Mouse (Mus musculus) gastrocnemius, postnatal 14 days (tissue): ENCODE data around the gene Upp2. TPM values are rescaled to one million over a fixed set of nuclear protein-coding genes. Genes with fewer than 3 reads are reported as not detected.

Experiments used
- DNase-seq: peaks from one replicate; pipeline ENCODE4 v3.0.0; 2021; ENCODE audit warnings: mixed read lengths
- intact Hi-C: fragments of 180-260 bp; cut with DNase I; formaldehyde crosslinking; loops from one replicate; pipeline ENCODE4 v1.15.1; 2025; ENCODE audit warnings: low total_unique reads
- total RNA-seq, 2 experiments: library from RNA; stranded (reverse); gene quantifications; 2 replicates each; pipeline ENCODE4 v1.2.3; 2021

The Upp2 gene
- total RNA-seq, 2 experiments from 2014 or later = 0.86 to 1.3 TPM

DNA sequence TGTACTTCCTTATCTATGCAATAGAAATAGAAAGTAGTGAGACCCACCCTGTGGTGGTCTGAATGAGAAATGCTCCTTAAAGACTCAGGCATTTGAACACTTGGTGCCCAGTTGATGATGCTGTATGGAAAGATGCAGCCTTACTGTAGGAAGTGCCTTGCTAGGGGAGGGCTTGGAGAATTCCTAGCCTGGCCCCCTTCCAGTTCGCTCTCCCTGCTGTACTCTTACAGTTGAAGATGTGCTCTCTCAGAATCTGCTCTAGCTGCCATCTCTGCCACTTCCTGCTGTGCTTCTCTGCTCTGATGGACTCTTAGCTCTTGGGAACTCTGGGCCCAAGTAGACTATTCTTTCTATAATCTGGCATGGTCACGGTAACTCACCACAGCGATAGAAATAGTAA, 30.5 kb downstream of the Upp2 start:
- intact Hi-C loops = no loop called here
- no peak for DNase-seq

DNA sequence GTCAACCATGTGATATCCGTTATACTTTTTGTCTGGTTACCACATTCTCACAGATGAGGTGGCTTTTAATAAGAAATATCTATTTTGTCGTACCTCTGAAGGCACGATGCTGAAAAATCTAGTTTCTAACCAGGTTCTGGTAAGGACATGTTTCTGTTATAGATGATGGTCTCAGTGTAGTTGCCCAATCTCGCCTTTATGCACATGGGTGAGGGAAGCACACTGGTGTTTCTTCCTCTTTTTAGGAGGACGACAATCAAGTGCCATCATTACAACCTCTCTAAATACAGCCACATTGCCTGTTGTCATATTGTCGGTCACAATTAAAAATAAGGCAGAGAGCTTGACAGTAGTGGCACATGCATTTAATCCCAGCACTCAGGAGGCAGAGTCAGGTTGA, 32.5 kb downstream of the Upp2 start:
- intact Hi-C loops = no loop called here

DNA sequence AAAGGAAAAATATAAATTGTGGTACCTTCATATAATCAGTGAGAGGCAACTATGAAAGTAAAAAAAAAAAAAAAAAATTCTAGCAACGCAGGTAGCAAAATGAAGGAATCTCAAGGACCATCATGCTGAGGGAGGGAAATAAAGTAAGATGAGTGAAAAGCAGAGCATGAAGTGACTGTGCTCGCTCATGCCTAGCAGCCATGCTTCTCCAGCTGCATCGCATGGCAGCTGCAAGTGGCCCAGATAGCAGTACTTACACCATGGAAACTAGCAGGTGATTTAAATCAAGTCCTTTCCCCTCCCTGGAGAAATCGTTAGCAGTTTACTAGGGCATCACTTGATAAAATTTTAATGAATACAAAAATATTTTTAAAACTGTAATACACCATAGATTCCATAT, 34.3 kb downstream of the Upp2 start:
- intact Hi-C loops = no loop called here
- no peak for DNase-seq

More for the DNA sequence above, 32.5 kb downstream of the Upp2 start:
- no peak for DNase-seq

DNA sequence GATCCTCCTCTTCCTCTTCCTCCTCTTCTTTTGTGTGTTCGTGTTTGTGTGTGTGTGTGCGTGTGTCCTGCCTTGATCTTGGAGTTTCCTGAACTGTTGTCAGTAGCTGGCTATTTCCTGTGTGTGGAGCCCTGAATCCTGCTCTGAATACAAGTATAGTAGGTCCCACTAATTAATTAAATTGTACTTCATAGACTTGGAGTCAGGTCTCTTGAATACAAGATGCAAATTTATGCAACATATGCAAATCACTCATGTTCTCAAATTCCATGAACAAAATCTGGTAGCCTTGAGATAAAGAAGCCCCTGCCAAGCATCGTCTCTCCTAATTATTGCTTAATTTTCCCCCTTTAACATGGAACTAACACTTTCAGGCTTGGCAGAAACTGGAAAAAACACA, 36.3 kb downstream of the Upp2 start:
- intact Hi-C loops = no loop called here
- DNase-seq = no peak

DNA sequence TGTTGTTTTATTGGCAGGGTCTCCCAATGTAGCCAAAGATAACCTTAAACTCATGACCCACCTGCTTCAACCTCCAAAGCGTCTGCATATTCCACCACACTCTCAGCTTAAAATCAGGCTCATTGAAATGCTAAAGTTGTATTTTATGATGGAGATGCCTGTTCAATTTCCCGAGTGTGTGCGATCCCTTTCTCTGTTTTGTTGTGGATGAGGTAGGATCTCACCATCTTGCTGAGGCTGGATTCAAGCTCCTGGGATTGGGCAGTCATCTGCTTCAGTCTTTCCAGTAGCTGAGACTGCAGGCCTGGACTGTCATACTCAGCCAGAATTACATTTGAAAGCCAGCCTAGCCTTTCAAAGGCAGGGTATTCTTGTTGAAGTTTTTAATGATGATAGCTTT, 37.7 kb downstream of the Upp2 start:
- no peak for DNase-seq
- intact Hi-C loops = no loop called here

DNA sequence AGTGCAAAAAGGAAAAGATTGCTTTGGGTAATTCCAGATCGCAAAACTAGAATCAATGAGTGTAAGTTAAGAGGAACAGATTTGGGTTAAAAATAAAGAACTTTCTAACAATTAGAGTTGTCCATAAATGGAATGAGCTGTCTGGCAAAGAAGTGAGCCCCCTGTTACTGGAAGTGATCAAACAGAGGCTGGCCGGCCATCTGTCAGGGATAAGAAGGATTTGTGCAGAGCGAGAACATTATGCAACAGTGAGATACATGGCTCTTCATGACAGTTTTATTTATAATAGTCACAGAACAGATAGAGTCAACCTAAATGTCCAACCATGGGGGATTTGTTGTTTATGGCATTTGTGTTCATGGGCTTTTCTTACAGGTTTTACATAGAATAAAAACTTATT, 46.6 kb downstream of the Upp2 start:
- DNase-seq = no peak
- intact Hi-C loops = no loop called here

DNA sequence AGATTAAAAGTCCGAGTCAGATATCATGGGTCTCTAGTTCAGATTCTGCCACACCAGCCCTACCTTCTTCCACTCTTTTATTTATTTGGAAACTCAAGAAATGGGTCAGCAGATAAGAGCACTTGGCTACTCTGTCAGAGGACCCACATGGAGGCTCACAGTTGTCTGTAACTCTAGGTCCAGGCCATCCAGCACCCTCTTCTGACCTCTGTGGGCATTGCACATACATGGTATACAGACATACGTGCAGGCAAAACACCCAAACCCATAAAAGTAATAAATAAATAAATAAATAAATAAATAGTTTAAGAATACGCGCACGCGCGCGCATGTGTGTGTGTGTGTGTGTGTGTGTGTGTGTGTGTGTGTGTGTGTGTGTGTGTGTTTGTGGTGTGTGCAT, 47.8 kb downstream of the Upp2 start:
- no peak for DNase-seq
- intact Hi-C loops = no loop called here

DNA sequence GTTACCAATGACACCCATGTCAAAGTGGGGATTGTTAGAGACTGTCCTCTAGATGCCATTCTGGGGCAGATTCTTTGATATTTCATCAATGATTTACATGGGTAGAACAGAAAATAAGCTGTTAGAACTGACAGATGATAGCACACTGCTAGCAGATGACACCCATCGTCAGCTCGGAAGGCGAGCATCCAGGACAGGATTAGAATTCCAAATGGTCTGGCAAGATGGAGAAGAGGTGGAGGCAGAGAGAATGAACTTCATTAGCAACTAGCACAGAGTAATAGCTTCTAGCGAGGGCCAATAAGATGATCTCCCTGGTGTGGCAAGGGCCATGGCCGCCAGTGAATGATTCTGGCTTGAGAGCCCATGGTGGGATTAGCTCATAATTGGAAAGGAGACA, 48.7 kb downstream of the Upp2 start:
- no peak for DNase-seq
- intact Hi-C loops = no loop called here

DNA sequence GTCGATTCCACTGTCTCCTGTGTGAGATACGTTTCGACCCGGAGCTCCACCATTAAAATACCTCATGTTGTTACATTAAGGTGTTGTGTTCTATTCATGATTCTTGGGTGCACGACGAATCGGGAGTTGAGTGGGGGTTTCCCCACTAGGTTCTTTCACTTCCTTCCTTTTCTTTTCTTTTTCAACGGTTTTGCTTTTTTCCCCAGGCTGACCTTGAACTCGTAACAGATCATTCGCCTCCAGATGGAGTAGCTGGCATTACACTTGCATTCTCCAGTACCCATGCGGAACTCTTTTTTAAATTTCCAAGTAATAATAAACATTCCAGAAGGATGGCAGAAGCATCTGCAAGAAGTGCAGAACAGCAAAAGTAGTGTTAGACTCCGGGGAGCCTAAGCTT, 58.1 kb downstream of the Upp2 start:
- DNase-seq = no peak
- intact Hi-C loops = no loop called here

DNA sequence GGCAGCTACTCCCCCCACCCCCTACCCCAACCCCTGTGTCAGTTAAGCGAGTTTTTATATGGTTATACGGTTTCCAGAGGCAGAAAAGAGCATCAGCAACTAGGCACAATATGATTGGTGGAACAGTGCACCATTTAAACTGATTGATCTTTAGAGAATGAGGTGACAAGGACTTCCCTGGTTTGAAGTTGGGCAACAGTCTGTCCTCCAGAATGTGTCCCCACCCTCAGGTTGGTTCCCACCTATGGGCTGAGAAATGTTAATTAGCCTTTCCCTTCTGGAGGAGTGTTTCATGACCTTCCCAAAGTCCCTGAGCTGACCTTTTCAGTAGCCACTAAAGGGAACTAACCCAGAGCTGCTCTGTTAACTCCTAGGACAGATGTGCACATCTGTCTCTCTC, 58.6 kb downstream of the Upp2 start:
- no peak for DNase-seq
- intact Hi-C loops = no loop called here

DNA sequence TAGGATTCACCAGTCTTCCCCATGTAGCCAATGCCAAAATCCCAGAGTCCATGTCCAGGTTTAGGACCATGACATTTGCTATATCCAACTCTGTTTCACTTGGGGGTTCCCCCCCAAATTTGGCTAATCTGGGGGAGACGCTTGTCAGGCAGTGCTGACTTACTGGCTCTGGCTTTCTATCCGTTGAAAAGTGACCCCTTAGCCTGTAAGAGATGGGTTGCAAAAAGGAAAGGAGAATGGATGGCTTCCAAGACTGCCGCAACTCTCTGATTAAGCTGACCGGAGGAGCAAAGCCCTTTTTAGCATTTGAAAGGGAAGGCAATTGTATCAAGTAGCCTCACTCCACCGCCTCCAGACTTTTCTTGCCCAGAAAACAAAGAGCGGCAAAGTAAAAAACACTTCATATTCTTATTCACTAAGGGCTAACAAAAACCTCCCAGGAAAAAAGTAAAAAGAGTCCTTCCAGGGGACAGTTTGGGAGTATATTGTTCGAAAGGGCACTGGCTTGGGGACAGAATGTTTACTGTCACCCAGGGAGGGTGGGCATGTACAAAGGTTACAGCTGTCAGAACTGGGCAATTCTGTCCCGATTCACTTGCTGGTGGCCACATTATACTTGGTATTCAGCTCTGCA, 59.2 kb downstream of the Upp2 start:
- intact Hi-C loops = no loop called here

DNA sequence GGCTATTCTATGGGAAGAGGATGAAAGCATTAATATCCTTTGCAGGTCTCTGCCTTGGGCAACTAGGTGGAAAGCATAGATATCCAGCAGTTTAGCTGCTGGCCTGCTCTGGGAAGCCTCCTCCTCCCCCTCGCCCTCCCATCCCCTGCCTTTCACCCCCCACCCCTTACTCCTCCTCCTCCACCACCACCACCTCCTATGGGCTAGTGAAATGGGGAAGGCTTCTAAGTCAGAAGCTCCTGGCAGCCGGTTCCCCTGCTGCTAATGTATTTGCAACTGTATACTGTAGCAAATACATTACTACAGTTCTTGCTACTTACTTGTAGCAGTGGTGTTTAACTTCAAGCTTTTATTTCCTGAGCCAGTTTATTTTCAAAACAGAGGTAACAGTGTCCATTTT, 60.9 kb downstream of the Upp2 start:
- intact Hi-C loops = no loop called here
- DNase-seq = no peak

More for the DNA sequence above, 59.2 kb downstream of the Upp2 start:
- no peak for DNase-seq

DNA sequence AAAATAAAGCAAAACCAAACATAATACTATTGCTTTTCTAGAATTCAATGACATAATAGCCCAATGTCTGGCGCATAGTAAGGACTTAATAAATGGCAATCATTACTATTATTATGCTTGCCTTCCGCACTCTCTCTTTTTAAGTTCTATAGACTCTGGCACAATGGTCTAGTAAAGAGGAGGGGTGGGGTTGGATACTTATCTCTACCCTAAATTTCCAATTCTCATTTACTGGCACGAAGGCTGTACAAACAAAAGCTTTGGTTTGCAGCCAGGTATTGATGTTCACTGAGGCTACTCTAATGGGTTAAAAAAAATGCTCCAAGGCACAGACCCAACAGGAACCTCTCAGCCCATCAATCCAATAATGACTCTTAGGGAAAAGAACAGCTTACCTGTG, 61.9 kb downstream of the Upp2 start:
- DNase-seq = no peak
- intact Hi-C loops = no loop called here

DNA sequence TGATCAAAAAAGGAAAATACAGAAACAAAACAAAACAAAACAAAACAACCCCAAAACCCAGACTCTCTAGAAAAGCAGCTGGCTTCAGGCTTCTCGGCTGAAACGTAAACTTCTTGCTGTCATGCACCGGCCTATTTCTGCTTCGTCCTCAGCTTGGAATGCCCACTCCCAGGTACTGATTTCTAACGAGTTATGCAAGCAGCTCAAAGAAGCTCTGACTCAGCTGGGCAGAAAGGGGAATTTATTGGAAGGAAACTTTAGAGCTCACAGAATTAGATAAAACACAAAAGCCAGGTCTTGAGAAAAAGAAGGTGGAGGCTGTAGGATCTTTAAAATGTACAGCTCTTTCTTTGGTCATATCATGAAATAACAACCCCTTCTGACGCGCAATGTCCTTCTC, 62.3 kb downstream of the Upp2 start:
- intact Hi-C loops = no loop called here

DNA sequence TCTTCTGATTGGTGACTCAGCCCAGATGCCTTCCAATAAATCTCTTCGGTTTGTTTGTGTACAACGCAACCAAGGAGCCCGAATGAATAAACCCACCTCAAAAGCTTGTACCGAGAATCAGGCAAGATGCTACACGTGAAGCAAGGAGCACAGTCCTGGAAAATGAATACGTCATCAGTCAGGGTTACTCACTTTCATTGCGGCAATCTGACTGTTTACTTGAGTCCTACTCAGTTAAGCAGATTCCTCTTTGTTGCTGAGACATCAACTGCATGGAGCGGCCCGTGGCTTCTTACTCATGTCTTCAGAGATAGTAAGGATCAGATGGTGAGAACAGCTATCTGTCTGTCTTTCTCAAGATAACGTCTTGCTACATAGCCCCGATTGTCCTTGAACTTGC, 66.7 kb downstream of the Upp2 start:
- intact Hi-C loops = no loop called here
- DNase-seq = no peak

More for the DNA sequence above, 62.3 kb downstream of the Upp2 start:
- DNase-seq = no peak

DNA sequence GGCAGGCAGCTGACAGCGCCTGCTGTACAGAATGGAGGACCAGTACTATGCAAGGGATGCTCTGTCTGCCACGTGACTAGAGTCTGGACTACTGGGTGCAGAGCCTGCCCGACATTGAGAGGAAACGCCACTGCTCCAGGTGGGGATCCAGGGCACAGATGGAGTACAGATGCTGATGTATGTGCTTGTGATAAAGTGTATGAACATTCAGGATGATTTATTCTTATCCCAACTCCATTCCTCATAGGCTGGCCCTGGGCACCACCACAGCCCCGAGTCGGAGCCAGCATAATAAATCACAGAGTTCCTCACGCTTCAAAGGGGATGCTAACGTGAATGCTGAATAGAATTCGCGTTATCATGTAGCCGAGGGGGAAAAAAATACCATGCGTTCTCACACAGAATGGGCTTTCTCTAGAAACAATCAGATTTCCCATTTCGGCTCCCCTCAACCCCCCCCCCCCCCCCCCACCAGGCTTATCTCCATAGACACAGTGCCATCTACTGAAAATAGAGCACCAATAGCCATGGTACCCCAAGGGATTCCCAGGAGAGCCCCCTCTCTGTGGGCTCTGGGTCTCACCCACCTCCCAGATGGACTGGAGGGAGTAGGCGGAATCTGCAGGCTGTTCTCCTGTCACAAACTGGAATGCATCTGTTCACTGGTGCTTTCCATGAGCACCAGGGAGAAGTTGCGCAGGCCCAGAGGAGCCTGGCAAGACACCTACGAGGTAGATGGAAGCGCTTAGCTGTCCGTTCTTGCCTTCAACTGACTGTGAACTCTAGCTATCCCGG, 74.9 kb downstream of the Upp2 start:
- no peak for DNase-seq
- intact Hi-C loops = no loop called here

DNA sequence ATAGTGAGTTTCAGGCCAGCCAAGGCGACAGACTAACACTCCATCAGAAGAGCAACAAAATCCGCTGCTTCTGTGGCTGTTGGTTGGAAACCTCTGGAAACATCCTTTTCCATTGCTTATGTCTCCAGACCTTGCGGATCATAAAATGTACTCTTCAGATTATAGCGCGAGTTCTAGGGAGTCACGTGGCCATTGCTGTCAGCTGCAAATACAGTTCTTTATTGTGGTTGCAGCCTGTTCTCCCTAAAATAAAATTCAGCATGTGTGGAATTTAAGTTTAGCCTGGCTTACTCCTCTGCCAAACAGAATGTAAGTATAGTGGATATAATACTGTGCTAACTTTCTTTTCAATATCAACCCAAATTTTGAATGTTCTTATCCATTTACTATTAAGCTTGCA, 78.6 kb downstream of the Upp2 start:
- intact Hi-C loops = no loop called here
- no peak for DNase-seq

DNA sequence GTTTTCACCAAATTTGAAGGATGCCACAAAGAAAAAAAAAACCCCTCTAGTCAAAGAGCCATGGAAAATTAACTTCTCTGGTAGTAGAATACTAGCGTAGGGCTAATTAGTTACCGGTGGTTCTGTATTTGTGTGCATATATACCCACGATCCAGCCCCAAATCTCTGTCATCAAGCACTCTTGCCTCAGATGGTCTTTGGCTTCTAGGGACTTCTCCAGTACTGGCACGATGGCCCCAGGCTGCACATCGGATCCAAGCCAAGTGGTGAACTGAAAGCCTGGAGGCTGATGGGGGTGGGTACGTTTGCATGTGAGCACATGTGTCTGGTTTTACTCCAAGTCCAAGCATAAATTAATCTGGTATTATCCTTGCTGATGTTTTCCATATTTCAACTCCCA, 88.1 kb downstream of the Upp2 start:
- intact Hi-C loops = no loop called here
- no peak for DNase-seq

DNA sequence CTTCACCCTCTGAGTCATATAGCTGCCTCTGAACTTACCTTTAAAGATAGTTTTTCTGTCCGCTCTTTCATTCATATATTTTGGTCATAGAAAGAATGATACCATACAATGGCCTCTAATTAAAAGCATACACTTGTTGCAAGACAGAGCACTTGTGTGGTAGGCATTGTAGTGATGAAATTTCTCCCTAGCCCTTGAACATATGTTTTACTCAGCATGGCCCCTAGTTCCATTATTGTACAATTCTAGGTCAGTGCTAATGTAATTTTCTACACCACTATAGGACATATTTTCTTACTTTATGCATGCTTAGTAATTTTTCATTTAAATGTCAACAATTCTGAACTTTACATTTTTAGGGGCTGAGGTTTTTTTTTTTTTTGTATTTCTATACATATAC, 89.9 kb downstream of the Upp2 start:
- intact Hi-C loops = no loop called here
- no peak for DNase-seq

DNA sequence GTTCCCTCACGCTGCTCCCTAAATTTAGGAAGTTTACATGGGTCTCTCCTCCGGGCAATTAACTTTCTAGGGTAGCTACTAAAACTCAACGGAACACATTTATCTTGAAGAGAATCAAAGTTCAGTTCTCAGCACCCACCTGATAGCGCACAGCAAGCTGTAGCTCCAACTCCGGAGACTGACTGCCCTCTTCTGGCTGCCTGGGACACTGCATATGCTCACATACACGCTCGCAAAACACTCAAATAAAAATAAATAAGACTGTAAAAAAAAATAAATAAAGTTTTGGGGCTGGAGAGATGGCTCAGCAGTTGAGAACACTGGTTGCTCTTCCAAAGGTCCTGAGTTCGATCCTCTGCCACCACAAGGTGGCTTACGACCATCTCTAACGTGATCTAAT, 90.8 kb downstream of the Upp2 start:
- intact Hi-C loops = no loop called here
- DNase-seq = no peak

DNA sequence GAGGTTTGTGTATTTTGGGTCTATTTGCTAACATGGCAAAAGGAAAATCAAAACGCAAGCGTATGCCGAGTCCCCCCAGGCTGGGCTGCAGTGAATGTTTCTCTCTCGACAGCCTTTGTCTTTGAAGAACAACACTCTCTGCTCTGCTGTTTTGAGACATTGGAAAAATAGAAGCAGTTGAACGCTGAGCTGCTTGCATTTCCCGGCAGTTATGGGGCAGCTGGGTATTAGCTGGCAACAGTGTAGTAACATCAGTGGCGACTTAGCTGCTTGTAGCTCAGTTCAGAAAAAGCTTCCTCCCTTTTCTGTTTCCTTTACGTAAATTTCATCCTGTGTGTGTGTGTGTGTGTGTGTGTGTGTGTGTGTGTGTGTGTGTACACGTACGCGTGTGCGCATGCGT, 93.5 kb downstream of the Upp2 start:
- DNase-seq = no peak
- intact Hi-C loops = loop anchor here (10.0 kb wide), 2 partner anchors 76 to 606 kb away; partner anchors contain the start of gene Ermn
